Mouse (Mus musculus): ENCODE data around the gene Mbd5.

- TF ChIP-seq CTCF (IDR thresholded peaks at IDR 0.05; ENCODE audit: extremely low read depth, insufficient read depth, insufficient read length, insufficient replicate concordance), result no peak
- no peak for TF ChIP-seq POLR2A (IDR thresholded peaks at IDR 0.05; ENCODE audit: low read depth, low read length)
Measured at GRCm38 (mm10) chr2:49169766-49170165, 220.5 kb downstream of the Mbd5 start.
